Mouse (Mus musculus) colon, adult 2 months (tissue): ENCODE measurements around the gene Ryr1. TPM values are rescaled to one million over a fixed set of nuclear protein-coding genes. Genes with fewer than 3 reads are reported as not detected.

Source experiments
- polyA plus RNA-seq: library from polyadenylated mRNA; depleted of rRNA; stranded (reverse); fragments of >200 nt; gene quantifications from 2 replicates; pipeline ENCODE4 v1.2.3, GENCODE M21; 2012; rRNA removed

The Ryr1 gene
- 0.17 and 0.20 TPM in 2 replicates for polyA plus RNA-seq

DNA sequence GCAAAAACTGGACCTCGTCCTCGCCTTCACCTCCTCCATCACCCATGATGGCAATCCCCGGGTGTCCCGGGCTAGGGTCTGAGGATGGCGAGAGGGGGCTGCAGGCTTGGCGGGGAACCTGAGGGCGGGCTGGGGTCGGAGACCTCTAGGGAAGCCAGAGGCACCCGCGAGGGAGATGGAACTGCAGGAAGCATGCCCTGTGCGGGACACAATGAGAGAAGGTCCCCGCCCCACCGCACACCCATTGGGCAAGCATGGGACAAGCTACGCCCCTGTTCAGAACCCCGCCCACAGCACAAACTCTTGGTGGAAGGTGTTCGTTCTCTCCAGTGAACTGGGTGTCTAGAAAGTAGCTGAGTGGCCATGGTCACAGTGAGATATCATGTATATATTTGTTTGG, at the start of gene Ryr1:
Gene Ryr1, minus strand, starts transcription at position 210 of the 400 bp plus-strand sequence.

DNA sequence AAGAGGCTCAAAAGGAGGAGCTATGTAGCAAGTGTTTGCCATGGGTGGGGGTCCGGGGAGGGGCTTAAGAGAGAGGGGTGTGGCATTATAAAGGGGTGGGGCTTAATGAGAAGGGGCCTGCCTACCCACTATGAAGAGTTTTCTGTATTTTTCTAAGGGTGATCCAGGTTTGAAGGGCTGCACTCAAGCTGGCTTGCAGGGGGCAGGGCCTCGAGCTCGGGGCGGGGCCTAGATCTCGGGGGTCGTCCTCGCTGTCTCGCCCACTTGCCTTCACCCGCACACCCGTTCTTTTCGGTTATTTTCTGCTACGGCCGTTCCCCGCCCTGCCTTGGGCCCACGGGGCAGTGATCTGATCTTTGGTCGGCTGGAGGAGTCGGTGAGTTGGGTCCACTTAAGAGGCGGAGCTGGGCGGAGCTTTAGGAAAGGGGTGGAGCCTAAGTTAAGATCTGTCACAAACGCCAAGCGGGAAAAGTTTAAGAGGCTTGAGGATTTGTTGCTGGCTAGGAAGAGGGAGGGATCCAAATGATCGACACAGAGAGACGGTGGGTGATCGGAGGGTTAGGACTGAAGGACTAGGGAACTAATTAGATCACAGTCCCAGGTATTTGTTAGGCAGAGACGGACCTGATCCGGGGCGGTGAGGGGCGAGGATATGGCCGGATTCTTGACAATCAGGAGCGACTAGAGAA, 45.2 kb upstream of the Ryr1 start, which contains the start of the genes Ggn and Spred3:
Gene Ggn, plus strand, starts transcription at position 145 of the 689 bp plus-strand sequence.
Gene Spred3, minus strand, starts transcription at position 346 of the 689 bp plus-strand sequence.

DNA sequence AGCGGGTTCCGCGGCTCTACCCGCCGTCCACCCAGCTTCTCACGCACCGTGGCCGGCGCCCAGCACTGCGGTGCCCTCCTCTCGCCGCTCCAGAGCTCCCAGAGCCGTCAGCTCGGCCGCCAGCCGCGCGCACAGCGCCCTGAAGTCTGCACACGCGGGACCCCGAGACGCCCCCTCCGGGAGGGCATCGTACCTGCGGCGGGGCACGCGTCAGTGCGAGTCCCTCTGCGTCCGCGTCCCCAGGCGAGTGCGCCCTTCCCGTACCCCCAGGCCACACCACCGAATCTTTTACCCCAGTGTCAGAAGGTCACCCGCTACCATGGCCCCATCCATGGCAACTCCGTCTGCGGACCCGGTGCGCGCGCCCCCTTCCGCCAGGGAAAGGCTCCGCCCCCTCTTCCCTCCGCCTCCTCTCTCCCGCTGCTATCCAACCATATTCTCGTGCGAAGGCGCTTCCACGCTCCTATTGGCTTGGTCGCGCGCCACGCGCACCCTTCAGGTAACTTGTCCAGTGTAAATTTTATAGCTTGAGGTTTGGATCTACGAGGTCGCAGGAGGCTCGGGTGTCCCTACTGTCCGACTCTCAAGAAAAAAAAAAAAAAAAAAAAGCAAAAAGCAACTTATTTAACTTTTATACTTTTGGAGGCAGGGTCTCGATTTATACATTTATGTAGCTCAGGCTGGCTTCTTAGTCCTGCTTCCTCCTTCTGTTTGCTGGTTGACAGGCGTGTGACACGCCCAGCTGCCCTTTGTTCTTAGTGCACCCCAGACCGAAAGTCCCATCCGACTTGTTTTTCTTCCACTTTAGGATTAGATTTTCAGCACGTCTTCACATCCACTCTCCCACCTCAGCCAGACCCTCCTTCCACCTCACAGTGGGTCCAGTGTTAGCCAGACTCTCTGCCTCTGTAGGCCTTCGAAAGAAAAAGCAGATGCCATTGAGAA, 31.1 kb upstream of the Ryr1 start, which contains the start of gene Fam98c:
Gene Fam98c, minus strand, starts transcription at position 397 of the 945 bp plus-strand sequence.

DNA sequence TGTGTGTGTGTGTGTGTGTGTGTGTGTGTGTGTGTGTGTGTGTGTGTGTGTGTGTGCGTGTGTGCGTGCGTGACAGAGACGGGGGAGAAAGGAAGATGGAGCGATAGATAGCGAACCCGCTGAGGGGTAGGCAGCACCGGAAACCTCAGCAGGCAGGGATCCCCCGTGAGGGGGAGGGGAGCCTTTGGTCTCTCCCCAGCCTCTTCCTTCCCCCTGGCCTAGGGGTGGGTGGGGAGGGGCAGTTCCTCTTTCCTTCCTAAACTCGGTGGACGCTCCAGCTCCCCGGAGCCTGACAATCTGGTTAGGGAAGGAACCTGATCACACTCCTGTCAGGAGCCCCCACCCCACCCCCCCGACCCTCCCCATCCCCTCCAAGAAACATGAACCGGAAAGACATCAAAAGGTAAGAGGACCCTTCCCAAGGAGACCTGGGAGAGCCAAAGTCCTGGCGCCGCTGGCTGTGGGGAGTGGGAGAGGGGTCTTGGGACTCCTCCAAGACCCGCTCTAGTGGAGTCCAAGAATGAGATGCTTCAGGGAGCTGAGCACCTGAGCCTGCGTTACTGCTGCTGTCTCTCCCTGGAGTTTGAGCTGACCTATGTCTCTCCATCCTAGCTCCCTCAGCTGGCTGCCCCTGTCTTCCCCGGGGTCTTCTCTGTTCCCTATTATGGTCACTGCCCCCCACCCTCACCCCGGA, 9.9 kb upstream of the Ryr1 start, which contains the start of gene Rasgrp4:
Gene Rasgrp4, plus strand, starts transcription at position 159 of the 694 bp plus-strand sequence.

DNA sequence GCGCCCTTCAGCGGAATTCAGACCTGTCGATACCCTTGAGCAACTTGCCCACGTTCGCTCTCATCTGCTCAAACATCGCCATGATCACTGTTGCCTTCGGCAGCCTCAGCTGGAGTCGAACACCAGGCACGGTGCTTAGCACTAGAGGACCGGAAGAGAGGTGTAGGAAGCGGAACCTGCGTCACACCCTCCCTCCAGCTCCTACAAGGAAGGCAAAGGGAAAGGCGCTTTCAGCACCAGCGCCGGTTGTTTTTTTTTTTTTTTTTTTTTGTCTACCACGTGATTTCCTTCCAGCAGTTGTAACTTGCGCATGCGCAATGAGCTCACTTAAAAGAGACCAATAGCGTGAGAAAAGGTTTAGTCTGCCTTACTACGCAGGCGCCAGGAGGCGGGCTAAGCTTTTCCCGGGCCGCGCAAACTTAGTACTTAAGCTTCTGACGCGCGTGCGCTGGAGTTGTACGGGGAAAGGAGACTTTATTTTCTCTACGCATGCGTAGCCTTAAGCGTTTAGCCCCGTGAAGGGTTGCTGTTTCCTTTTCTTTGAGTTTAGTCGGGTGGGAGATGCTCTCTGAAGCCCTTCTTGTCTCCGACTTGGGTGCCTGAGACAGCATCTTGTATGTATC, 143.2 kb downstream of the Ryr1 start, which contains the start of the genes Eif3k and Map4k1:
Gene Eif3k, minus strand, starts transcription at position 214 of the 623 bp plus-strand sequence.
Gene Map4k1, plus strand, starts transcription at position 400 of the 623 bp plus-strand sequence.

DNA sequence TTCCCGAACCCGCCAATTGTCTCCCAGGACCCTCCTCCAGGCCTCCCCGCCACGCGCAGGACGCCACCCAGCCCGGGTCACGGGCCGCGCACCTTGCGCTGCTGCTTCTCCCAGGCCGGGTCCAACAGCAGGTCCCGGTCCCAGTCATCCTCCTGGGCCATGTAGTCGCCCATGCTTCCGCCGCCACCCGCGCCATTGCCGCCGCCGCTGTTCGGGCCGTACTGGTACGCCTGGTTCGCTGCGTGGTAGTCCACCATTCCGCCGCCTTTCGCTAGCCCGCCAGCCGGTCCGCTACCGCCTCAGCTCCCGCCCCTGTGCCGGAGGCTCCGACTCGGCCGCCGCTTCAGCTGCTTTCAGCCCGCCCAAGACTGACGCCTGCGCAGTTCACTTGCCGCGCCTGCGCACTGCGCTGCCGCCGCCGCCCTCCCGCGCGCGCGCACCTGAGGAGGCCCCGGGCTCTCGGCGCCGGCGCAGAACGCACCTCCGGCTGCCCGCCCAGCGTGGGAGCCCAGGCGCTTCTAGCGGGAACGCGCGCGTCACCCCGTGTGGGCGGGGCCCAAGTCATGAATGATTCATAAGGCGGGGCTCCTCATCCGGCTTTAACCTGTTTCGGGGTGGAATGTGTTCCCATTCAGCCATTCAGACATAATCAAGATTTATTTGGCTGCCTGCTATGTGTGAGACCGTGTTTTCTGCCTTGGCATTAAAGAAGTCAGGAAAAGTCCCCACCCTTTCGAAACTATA, 162.9 kb downstream of the Ryr1 start, which contains the start of gene Actn4:
Gene Actn4, minus strand, starts transcription at position 414 of the 744 bp plus-strand sequence.

Other genes starting within 250 kb of the Ryr1 start
- 0.58 and 0.71 TPM in 2 replicates for gene Capn12, start 243.8 kb downstream of the Ryr1 start, polyA plus RNA-seq
- gene Actn4, start 162.8 kb downstream of the Ryr1 start, polyA plus RNA-seq = 736 and 739 TPM in 2 replicates
- 191 and 246 TPM in 2 replicates for gene Eif3k, start 143.3 kb downstream of the Ryr1 start, polyA plus RNA-seq
- 8.9 and 10.3 TPM in 2 replicates for gene Map4k1, start 143.1 kb downstream of the Ryr1 start, polyA plus RNA-seq
- gene Rasgrp4, start 9.7 kb upstream of the Ryr1 start, polyA plus RNA-seq = 3.9 and 5.3 TPM in 2 replicates
- gene Fam98c, start 31.1 kb upstream of the Ryr1 start, polyA plus RNA-seq = 144 and 173 TPM in 2 replicates
- gene Ggn, start 45.0 kb upstream of the Ryr1 start, polyA plus RNA-seq = 1.0 and 1.4 TPM in 2 replicates
- 4.0 and 4.4 TPM in 2 replicates for gene Spred3, start 45.2 kb upstream of the Ryr1 start, polyA plus RNA-seq
- gene Psmd8, start 55.5 kb upstream of the Ryr1 start, polyA plus RNA-seq = 118 and 131 TPM in 2 replicates
- 0.63 and 1.00 TPM in 2 replicates for gene Catsperg1, start 88.9 kb upstream of the Ryr1 start, polyA plus RNA-seq
- gene Kcnk6, start 107.3 kb upstream of the Ryr1 start, polyA plus RNA-seq = 110 and 162 TPM in 2 replicates
- 109 and 125 TPM in 2 replicates for gene Yif1b, start 113.2 kb upstream of the Ryr1 start, polyA plus RNA-seq
- gene 2200002D01Rik, start 123.3 kb upstream of the Ryr1 start, polyA plus RNA-seq = 415 and 444 TPM in 2 replicates
- gene Spint2, start 156.7 kb upstream of the Ryr1 start, polyA plus RNA-seq = 1,983 and 2,067 TPM in 2 replicates
- 157 and 212 TPM in 2 replicates for gene Ppp1r14a, start 164.1 kb upstream of the Ryr1 start, polyA plus RNA-seq
- 0.69 and 1.6 TPM in 2 replicates for gene Dpf1, start 178.8 kb upstream of the Ryr1 start, polyA plus RNA-seq